Comparison of ENCODE assay signal across 29 mouse cellular contexts in genomic region chr9:54342026-54342425, GRCm38 (mm10). TPM values are rescaled to one million over a fixed set of nuclear protein-coding genes. Genes with fewer than 3 reads are reported as not detected.
"Had no signal": no experiment of that assay in that cellular context is flagged by ENCODE, and none has a peak within 500 bp of the region (broad histone marks: within the 10 kb centered on the region; RNA-seq: fewer than 3 reads in every experiment).

No protein-coding gene starts in this region.

- H3K9ac ChIP-seq: heart, embryonic 13.5 days; heart, embryonic 15.5 days; hindbrain, embryonic 13.5 days; hindbrain, embryonic 15.5 days; kidney, embryonic 15.5 days; limb, embryonic 13.5 days; limb, embryonic 15.5 days; liver, embryonic 12.5 days; liver, embryonic 14.5 days had no signal

- H3K9me3 ChIP-seq: heart, embryonic 13.5 days; heart, embryonic 15.5 days; hindbrain, embryonic 13.5 days; hindbrain, embryonic 15.5 days; kidney, embryonic 15.5 days; limb, embryonic 13.5 days; limb, embryonic 15.5 days; liver, embryonic 12.5 days had no signal

- H3K4me3 ChIP-seq: heart, embryonic 13.5 days; heart, embryonic 15.5 days; hindbrain, embryonic 13.5 days; hindbrain, embryonic 15.5 days; kidney, embryonic 15.5 days; limb, embryonic 13.5 days; limb, embryonic 15.5 days; liver, embryonic 12.5 days had no signal

- H3K27me3 ChIP-seq: heart, embryonic 13.5 days; heart, embryonic 15.5 days; hindbrain, embryonic 13.5 days; hindbrain, embryonic 15.5 days; kidney, embryonic 15.5 days; limb, embryonic 13.5 days; limb, embryonic 15.5 days; liver, embryonic 12.5 days had no signal

- H3K4me1 ChIP-seq: heart, embryonic 13.5 days; heart, embryonic 15.5 days; hindbrain, embryonic 13.5 days; hindbrain, embryonic 15.5 days; kidney, embryonic 15.5 days; limb, embryonic 13.5 days; limb, embryonic 15.5 days; liver, embryonic 12.5 days had no signal

- DNase-seq: gastrocnemius, postnatal 14 days; gastrocnemius, postnatal 36 days; heart, adult 18-20 months; heart, postnatal 14 days; heart, postnatal 36 days; kidney, adult 11 months; kidney, adult 2 months; kidney, adult 9 months; kidney, postnatal 14 days; kidney, postnatal 36 days; layer of hippocampus, adult 9-11 months; layer of hippocampus, postnatal 36 days; left cerebral cortex, postnatal 4 days had no signal

- ATAC-seq: hindbrain, postnatal 0 days; intestine, embryonic 16.5 days; liver, embryonic 12.5 days had no signal

- H3K27ac ChIP-seq: heart, embryonic 13.5 days; heart, embryonic 15.5 days; hindbrain, embryonic 13.5 days; hindbrain, embryonic 15.5 days; hindbrain, postnatal 0 days; kidney, embryonic 15.5 days; kidney, postnatal 0 days; limb, embryonic 13.5 days; limb, embryonic 15.5 days; liver, embryonic 12.5 days; liver, embryonic 14.5 days had no signal

- H3K36me3 ChIP-seq: heart, embryonic 13.5 days; heart, embryonic 15.5 days; hindbrain, embryonic 13.5 days; hindbrain, embryonic 15.5 days; kidney, embryonic 15.5 days; limb, embryonic 13.5 days; limb, embryonic 15.5 days; liver, embryonic 12.5 days had no signal

- H3K4me2 ChIP-seq: heart, embryonic 11.5 days; heart, embryonic 13.5 days; heart, embryonic 15.5 days; hindbrain, embryonic 13.5 days; hindbrain, embryonic 15.5 days; kidney, embryonic 15.5 days; limb, embryonic 13.5 days; limb, embryonic 15.5 days; liver, embryonic 12.5 days had no signal

RNA-seq across cellular contexts. Expression of gene Gldn, which starts 55.7 kb away (rescaled TPM):
- polyA plus RNA-seq: heart, embryonic 11.5 days; heart, embryonic 13.5 days; heart, embryonic 15.5 days; heart, postnatal 0 days; intestine, embryonic 14.5 days; intestine, embryonic 16.5 days; liver, adult 2 months; liver, embryonic 14.5 days had no signal
